ENCODE assay signal across 10 mouse cellular contexts in genomic region chr3:154547549-154548426, GRCm38 (mm10). TPM values are rescaled to one million over a fixed set of nuclear protein-coding genes. Genes with fewer than 3 reads are reported as not detected.
DNase-seq lines count a peak whose midpoint lies in the region; ATAC-seq lines count a peak whose summit lies in the region.
"Had no signal": no experiment of that assay in that cellular context is flagged by ENCODE, and none has a peak within 500 bp of the region (broad histone marks: within the 10 kb centered on the region; RNA-seq: fewer than 3 reads in every experiment).

No protein-coding gene starts in this region.

- H3K4me1 ChIP-seq in intestine, embryonic 14.5 days (replicated peaks; ENCODE audit: control insufficient read depth, insufficient read depth, low read length), result peaks cover 7% of the 10 kb centered on the region; the same call in 1 of the 2 replicates
- no peaks in the 10 kb centered on the region for H3K4me1 ChIP-seq in intestine, embryonic 16.5 days (ENCODE audit: control insufficient read depth, insufficient read depth, low read length)
- peaks cover 28% of the 10 kb centered on the region for H3K4me1 ChIP-seq in midbrain, embryonic 15.5 days

- ATAC-seq in intestine, embryonic 14.5 days (replicated peaks; ENCODE audit: low FRiP score, low TSS enrichment, low read depth), result no peak
- no peak for ATAC-seq in intestine, embryonic 16.5 days
- no peak for ATAC-seq in midbrain, embryonic 15.5 days (replicated peaks)

- 6% methylated on average over 20 of the region's 20 CpGs for WGBS in intestine, embryonic 14.5 days
- 13% methylated on average over 20 of the region's 20 CpGs for WGBS in intestine, embryonic 16.5 days
- WGBS in midbrain, embryonic 15.5 days, result 5% methylated on average over 20 of the region's 20 CpGs

- H3K4me3 ChIP-seq in intestine, embryonic 14.5 days (ENCODE audit: low read depth, low read length), result peak overlapping the region; percentile 1; the same call in 1 of the 2 replicates
- H3K4me3 ChIP-seq in intestine, embryonic 16.5 days (ENCODE audit: low read length), result no peak overlapping the region
- no peak overlapping the region for H3K4me3 ChIP-seq in midbrain, embryonic 15.5 days
- H3K4me3 ChIP-seq: myocyte had no signal

- H3K9me3 ChIP-seq in intestine, embryonic 14.5 days (ENCODE audit: control insufficient read depth, low read length), result no peaks in the 10 kb centered on the region
- no peaks in the 10 kb centered on the region for H3K9me3 ChIP-seq in intestine, embryonic 16.5 days (ENCODE audit: control insufficient read depth, low read length)
- H3K9me3 ChIP-seq in midbrain, embryonic 15.5 days, result no peaks in the 10 kb centered on the region

- peak; percentile 59 for DNase-seq in intestine, embryonic 14.5 days (ENCODE audit: low spot score)
- peak; percentile 63 for DNase-seq in ZHBTc4 (ENCODE audit: low read depth, low spot score)
- DNase-seq in forelimb bud, embryonic 11.5 days (ENCODE audit: low read depth, low spot score), result peak; percentile 60
- DNase-seq in ovary, postnatal 36 days (ENCODE audit: low spot score), result no peak
- DNase-seq in layer of hippocampus, adult 11-12 months (ENCODE audit: low spot score), result no peak
- no peak for DNase-seq in gastrocnemius, postnatal 25 days
- DNase-seq: cerebellum, postnatal 14 days had no signal

- H3K27ac ChIP-seq in intestine, embryonic 14.5 days (ENCODE audit: low read depth), result no peak overlapping the region
- H3K27ac ChIP-seq in intestine, embryonic 16.5 days (ENCODE audit: low read length), result no peak overlapping the region
- H3K27ac ChIP-seq in midbrain, embryonic 15.5 days, result no peak overlapping the region

- H3K27me3 ChIP-seq in intestine, embryonic 14.5 days (replicated peaks; ENCODE audit: control insufficient read depth, insufficient read depth, low read length), result peaks cover 76% of the 10 kb centered on the region
- H3K27me3 ChIP-seq in intestine, embryonic 16.5 days (replicated peaks; ENCODE audit: control insufficient read depth, insufficient read depth, low read length), result peaks cover 12% of the 10 kb centered on the region
- H3K27me3 ChIP-seq in midbrain, embryonic 15.5 days (replicated peaks), result peaks cover 22% of the 10 kb centered on the region; the same call in 1 of the 2 replicates

- no peak overlapping the region for H3K9ac ChIP-seq in intestine, embryonic 14.5 days (ENCODE audit: low read length)
- H3K9ac ChIP-seq in intestine, embryonic 16.5 days (ENCODE audit: low read depth, low read length), result no peak overlapping the region
- no peak overlapping the region for H3K9ac ChIP-seq in midbrain, embryonic 15.5 days

- H3K4me2 ChIP-seq in intestine, embryonic 14.5 days (ENCODE audit: low read length), result no peak overlapping the region; the same call in 1 of the 2 replicates
- no peak overlapping the region for H3K4me2 ChIP-seq in intestine, embryonic 16.5 days (ENCODE audit: low read depth, low read length)
- H3K4me2 ChIP-seq in midbrain, embryonic 15.5 days, result peak overlapping the region; percentile 33

- H3K36me3 ChIP-seq in intestine, embryonic 14.5 days (ENCODE audit: control insufficient read depth, insufficient read depth, low read length), result no peaks in the 10 kb centered on the region
- no peaks in the 10 kb centered on the region for H3K36me3 ChIP-seq in intestine, embryonic 16.5 days (ENCODE audit: control insufficient read depth, insufficient read depth, low read length)
- H3K36me3 ChIP-seq in midbrain, embryonic 15.5 days (replicated peaks), result no peaks in the 10 kb centered on the region

RNA-seq across cellular contexts. Expression of gene Cryz, which starts 48.7 kb away (rescaled TPM):
- 22.3 and 25.0 TPM in 2 replicates for polyA plus RNA-seq in intestine, embryonic 14.5 days (2014; fragmentation: Nextera tagmentation; extraction: Ambion mirVana)
- 36.5 and 43.3 TPM in 2 replicates for polyA plus RNA-seq in intestine, embryonic 16.5 days (2015; fragmentation: Nextera tagmentation; extraction: Ambion mirVana)
- polyA plus RNA-seq in midbrain, embryonic 15.5 days (2015; fragmentation: Nextera tagmentation; extraction: Ambion mirVana), result 9.2 and 10.0 TPM in 2 replicates
- total RNA-seq in gastrocnemius, postnatal 25 days (2021), result 10 to 100 TPM; 10.9 to 12.1 TPM

RNA-seq across cellular contexts. Expression of gene Tyw3, which starts 49.1 kb away (rescaled TPM):
- 12.5 and 16.3 TPM in 2 replicates for polyA plus RNA-seq in intestine, embryonic 14.5 days (2014; fragmentation: Nextera tagmentation; extraction: Ambion mirVana)
- 8.3 and 10.1 TPM in 2 replicates for polyA plus RNA-seq in intestine, embryonic 16.5 days (2015; fragmentation: Nextera tagmentation; extraction: Ambion mirVana)
- 12.4 and 14.1 TPM in 2 replicates for polyA plus RNA-seq in midbrain, embryonic 15.5 days (2015; fragmentation: Nextera tagmentation; extraction: Ambion mirVana)
- 1 to 10 TPM; 2.7 to 2.9 TPM for total RNA-seq in gastrocnemius, postnatal 25 days (2021)

Comparison
In these comparisons a context has a peak if more than half of its experiments do, and no peak if none do; other contexts are left out.
1. DNase-seq: peak in intestine, embryonic 14.5 days (single experiment), ZHBTc4 (single experiment) and forelimb bud, embryonic 11.5 days (single experiment); none in ovary, postnatal 36 days (single experiment), layer of hippocampus, adult 11-12 months (single experiment) and gastrocnemius, postnatal 25 days (single experiment).